Mouse (Mus musculus) heart, postnatal 10 days (tissue): ENCODE measurements around the gene Cald1. TPM values are rescaled to one million over a fixed set of nuclear protein-coding genes. Genes with fewer than 3 reads are reported as not detected.

Source experiments
- DNase-seq, 2 experiments: peaks; one replicate each; pipeline ENCODE4 v3.0.0; 2021
- intact Hi-C: fragments of 180-260 bp; cut with DNase I; formaldehyde crosslinking; loops from one replicate; pipeline ENCODE4 v1.15.1; 2025
- total RNA-seq, 2 experiments: library from RNA; stranded (reverse); gene quantifications; 2 replicates each; pipeline ENCODE4 v1.2.3; 2021

Cald1 gene
- total RNA-seq, 2 experiments from 2014 or later = 88.0 to 92.1 TPM

DNA sequence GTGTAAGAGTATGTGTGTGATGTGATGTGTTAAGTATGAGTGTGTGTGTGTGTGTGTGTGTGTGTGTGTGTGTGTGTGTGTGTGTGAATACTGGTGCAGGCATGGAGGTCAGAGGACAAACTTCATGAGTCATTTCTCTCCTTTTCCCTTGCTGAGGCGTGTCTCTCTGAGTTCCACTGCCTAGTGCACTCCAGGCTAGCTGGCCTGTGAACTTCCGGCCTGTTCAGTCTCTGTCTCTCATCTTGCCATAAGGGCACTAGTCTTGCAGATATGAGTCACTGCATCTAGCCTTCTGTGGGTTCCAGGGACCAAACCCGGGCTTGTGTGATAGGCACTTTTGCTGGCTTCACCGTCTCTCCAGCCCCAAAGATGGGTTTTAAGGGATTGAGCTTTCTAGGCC is 114.9 kb downstream of the Cald1 start:
- no peak for DNase-seq
- intact Hi-C loops = no loop called here

DNA sequence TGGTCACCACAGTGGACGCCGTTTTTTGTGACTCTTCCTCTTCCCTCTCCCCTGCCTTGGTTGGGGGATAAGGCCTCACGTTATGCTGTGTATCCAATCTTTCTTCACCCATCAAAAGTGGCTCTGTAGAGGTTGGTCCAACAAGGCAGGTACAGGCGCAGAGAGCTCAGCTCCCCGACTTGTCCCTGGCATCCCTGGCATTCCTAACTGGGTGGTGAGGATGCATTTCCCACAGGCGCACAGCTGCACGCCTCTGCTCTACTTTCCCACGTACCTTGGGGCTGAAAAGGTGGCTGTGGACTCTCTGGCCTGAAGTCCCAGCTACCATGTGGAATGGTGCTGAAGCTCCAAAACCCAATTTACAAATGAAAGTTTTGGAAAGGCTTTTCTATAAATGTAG is 115.5 kb downstream of the Cald1 start:
- DNase-seq = no peak
- intact Hi-C loops = no loop called here

DNA sequence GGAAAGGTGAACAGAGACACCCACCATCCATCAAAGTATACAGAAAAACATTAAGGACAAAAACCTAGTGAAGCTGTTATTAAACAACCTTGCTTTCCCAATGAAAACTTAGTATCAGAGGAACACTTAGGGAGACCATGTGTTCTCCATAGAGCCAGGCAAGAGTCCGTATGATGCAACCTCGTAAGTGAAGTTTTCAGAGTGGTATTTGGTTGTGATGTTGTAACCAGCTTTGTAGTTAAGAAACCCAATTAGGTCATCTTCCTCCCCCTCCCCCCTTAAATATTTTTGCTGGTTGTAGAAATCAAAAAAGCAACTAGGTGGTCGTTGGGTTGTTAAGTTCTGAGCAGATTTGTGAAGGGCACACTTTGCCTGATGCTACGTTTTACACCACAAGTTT is 116.3 kb downstream of the Cald1 start:
- intact Hi-C loops = no loop called here

DNA sequence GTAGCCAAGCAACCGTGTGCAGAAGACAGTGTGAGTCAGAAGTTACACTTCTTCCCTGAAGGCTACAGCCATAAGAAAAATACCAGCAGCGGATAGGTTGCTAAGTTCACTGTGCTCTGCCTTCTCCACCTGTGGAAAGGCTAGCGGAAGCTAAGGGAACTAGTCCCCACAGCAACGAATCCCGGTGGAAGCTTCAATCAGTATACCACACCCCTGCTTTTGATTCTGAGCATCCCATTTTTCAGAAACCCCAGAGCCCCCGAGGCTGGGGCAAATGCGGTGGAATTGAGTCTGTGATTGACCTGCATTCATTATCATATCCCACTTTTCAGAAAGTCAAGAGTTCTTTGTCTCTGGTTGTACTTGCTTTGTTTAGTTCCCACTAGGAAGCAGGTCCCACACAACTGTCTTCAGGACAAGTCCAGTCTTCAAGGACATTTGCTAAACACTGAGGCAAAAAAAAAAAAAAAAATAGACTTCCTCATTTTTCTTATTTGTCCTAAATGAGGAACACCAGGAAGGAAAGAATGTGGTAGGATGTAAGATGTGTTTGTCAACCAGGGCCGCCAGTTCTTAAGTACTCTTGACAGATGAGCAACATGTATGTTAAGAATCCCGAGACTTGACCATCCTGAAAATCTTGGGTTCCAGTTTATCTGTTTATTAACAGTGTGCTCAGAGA is 118.0 kb downstream of the Cald1 start:
- no peak for DNase-seq

More for the DNA sequence above, 116.3 kb downstream of the Cald1 start:
- DNase-seq = no peak

DNA sequence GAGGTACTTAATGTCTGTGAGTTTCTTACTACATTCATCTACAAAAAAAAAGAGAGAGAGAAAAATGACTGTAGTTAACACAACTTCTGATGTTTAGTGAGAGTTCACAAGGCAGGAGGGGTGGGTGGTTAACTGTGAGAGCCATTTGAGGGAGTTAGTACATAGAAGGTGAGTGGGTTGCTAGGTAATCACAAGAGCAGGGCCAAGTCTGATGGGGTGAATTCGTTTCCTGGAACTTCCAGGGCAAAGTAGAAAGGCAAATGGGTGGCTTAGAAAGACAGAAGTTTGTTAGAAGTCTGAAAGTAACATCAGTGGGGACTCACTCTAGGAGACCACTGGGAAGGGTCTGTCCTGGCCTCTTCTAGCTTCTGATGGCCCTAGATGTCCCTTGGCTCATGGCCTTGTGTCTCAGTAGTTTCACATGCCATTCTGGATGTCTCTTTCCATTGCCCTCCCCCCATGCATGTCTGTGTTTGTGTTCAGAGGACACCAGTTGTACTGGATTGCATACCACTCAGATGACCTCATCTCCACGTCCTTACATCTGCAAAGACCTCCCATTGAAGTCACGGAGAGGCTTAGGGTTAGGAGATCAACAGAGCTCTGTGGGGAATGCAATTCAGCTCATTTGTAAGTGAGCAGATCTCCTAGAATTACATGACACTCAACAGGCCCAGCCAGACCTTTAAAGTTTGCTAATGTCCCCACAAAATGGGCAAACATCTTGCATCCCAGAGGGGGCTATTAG is 118.8 kb downstream of the Cald1 start:
- intact Hi-C loops = no loop called here
- peak in 1 of 2 experiments; percentile 51 for DNase-seq

More for the DNA sequence above, 118.0 kb downstream of the Cald1 start:
- intact Hi-C loops = no loop called here

DNA sequence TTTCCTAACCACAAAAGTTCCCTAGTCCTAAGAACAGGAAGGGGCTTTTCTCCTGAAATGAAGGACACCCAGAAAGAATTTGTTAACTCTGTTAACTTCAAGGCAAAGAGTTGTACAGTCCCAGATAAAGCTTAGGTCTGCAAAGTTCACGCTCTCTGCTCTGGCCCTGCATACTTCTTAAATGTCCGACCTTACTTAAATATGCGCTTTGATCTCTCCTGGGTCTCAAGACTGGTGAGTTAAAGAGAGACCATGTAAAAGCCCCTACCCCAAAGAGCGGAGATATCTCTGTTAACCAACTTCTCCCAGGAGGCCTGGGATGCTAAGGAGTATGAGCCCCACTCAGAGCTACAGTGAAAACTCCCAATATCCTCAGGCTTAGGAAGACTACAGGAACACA is 119.4 kb downstream of the Cald1 start:
- DNase-seq = no peak
- intact Hi-C loops = no loop called here

DNA sequence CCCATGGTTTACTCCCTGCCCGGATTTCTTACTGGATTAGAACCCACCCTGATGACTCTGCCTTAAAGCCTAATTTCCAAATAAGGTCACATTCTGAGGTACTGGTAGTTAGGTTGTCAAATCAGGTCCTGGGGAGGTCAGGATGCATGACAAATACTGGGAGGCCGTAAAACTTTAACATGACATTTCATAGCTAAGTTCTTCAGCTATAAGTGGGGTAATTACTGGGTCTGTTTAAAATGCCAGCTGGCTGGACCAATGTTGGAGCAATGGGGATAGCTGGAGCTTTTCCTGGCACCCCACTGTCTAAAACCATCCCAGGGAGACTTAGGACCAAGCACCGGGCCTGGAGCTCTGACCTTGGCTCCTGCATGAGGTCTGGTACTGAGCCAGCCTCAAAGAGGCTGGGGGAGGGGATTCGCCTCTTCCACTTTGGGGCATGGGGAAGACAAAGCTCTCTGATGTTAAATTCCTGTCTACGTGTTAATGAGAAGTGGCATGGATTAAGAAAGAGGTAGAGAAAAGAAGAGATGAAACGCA is 120.9 kb downstream of the Cald1 start:
- intact Hi-C loops = no loop called here
- no peak for DNase-seq

DNA sequence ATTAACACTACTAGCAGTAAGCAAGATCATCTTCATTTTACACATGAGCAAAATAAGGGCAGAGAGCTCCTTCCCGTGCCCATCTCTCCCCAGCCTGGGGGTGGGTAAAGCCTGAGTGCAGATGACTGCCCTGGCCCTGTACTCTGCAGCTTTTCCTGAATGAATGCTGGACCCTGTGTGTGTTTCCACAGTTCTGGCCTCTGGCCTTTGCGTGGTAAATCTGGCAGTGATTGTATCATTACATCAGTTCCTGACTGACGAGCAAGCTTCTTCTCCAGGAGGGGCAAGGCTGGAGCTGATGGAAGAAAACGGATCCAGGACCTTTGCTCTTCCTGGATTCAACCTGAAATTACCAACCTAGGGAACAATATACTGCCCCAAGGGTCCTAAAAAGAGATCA is 122.1 kb downstream of the Cald1 start:
- DNase-seq = peak; percentile 50 to 51
- intact Hi-C loops = no loop called here

DNA sequence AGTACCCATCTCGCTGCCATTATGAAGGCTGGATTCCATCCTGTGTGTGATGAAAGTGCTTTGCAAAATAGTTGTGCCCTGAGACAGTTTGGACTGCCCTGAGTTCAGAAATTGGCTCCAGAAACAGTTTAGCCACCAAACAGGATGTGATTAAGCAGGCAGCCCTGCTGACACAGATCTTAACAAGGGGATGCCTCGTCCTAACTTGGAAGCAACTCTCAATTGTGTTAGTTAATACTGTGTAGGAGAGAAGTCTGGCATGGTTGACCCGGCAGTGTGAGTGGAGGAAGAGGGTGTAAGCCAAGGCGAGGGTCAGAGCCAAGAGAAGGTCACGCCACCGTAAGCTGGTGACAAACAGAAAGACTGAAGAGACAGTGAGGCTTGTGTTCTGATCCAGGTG is 123.4 kb downstream of the Cald1 start:
- DNase-seq = peak in 1 of 2 experiments; percentile 35
- intact Hi-C loops = no loop called here

DNA sequence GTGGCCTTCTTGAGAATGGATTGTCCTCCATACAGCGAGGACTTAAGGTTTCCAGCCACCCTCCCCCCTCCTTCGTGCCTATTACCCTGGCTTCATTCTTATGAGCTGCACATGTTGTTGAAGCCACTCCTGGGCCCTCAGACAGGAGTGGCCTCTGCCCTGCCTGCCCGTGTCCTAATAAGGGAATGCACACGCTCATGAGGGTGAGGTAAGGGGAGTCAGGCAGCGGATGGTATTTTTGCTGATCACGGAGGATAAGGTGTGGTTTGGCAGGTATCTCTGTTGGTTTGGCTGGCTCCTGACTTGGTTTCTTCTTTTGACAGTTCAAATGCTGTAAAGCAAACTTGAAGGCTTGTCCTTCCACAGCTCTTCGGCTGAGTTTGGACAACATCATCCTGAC is 124.4 kb downstream of the Cald1 start:
- DNase-seq = no peak
- intact Hi-C loops = no loop called here

DNA sequence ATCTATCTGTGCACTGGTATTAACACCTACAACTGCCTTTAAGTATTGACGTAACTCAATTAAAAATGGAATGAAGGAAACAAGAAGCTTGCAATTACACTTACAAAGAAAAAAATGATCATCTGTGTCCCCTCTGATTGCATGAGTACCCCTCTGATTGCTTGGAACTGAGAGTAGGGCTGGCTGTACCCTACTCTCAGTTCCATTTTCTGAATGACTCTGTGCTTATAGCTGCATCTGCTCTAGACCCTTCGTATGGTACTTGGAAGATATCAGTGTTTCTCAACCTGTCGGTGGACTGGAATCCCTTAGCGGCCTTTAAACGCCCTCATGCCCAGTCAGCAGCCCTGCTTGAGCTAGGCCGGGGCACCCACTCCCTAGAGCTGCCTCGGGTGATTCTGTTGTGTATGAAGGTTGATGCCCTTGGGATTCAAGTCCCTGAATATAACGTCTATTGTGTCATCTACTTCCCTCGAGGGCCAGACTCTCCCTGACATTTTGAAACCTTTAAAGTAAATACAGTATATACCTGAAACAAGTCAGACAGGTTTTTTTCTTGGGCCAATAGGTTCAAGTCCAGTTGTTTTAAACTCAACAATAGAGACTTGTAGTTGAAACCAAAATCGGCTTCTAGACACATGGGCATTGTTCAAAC is 125.1 kb downstream of the Cald1 start:
- intact Hi-C loops = no loop called here
- no peak for DNase-seq

DNA sequence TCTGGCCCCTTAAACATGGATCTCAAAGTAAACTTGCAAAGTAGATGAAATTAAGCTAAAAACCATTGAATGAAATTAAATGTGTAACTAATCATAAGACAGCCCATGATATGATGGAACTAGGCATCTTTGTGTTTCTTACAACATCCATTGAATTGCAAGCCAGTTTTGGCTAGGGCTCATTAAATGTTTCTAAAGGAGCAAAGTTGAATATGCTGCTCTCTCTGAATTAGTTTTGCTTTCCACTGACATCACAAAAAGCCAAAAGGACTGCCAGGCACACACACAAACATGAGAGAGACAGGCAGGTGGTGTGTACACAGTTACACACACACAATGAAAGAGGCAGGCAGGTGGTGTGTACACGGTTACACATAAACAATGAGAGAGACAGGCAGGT is 127.4 kb downstream of the Cald1 start:
- intact Hi-C loops = no loop called here
- no peak for DNase-seq

DNA sequence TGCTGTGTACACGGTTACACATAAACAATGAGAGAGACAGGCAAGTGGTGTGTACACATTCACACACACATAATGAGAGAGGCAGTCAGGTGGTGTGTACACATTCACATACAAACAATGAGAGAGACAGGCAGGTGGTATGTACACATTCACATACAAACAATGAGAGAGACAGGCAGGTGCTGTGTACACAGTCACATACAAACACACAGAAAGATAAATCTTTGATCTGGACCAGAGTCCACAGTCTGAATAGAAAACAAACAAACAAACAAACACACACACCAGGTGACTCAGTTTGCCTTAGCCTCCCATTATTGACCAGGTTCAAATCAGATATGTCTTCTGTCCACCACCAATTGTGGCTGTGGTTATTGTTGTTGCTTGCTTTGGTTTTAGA is 127.8 kb downstream of the Cald1 start:
- intact Hi-C loops = no loop called here

DNA sequence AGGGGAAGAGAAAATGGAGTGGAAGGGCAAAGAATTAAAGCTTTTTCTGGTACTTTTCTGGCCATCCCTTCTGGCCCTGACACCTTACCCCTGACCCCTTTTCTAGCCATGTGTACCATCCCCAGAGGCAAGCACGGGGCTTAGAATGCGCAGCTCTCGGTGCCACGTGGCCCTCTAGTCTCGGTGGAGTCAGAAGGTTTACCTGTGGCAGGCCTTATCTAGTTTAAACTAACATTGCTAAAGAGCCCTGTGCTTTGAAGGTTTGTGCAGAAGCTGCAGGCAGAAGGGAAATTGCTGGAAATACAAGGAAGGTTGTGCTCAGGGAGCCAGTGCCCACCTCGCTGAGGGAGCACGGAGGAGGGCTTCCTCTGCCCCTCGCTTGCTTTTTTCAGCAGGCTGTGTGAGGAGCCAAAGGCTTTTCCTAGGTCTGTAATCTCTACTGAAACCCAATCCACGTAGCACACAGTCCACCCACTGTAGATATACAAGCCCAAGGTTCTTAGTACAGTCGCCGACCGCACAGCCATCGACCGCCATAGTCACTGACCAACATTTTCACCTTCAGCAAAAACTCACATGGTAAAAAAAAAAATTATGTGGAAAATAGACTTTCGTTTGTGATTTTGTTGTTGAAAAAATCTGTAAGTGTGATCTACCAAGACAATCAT is 129.2 kb downstream of the Cald1 start:
- intact Hi-C loops = no loop called here
- DNase-seq = no peak

More for the DNA sequence above, 127.8 kb downstream of the Cald1 start:
- no peak for DNase-seq

DNA sequence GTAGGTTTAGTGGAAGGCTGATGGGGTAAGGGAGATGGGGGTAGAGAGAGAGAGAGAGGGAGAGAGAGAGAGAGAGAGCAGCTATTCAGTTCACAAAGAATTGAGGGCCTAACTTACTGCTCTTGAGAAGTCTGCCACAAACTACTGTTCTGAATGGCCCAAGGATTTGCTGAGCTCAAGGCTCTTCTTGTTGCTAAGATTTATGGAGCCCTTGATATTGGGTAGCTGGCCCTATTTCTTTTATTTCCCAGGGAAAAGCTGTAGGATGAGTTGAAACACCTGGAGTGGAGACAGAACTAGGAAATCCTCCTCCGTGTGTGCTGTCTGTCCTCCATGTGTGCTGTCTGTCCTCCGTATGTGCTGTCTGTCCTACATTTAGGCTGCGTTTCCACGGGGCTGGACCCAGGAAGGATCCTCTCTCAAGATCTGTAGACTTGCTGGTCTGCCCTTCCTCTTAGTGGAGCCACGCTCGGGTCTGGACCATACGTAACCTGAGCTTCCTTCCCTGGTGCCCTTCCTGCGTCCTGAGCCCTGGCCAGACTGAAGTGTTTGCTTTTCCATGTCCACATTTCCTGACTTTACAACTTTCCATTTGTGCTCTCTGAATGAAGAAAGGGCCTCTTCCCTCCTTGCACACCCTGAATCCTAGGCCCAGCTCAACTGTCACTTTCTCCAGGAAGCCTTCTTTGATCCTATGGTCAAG is 131.3 kb downstream of the Cald1 start:
- intact Hi-C loops = no loop called here
- DNase-seq = no peak

DNA sequence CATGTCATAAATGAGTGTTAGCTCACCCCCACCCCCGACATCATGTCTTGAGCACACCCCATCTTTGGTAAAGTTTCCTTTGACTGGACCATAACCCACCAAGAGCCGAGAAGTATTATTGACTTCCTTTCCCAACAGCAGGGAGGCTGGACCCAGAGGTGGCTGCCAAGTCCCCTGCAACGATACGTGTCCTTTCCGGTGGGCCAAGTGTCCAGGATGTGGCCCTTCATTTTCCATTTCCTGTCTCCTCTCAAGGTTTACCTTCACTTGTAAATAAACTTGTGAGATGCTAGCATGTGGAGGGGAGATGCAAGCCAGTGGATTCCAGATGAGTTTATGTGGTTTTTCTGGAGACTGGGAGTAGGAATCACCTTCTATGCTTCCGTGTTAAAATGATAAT is 132.7 kb downstream of the Cald1 start:
- no peak for DNase-seq
- intact Hi-C loops = no loop called here

DNA sequence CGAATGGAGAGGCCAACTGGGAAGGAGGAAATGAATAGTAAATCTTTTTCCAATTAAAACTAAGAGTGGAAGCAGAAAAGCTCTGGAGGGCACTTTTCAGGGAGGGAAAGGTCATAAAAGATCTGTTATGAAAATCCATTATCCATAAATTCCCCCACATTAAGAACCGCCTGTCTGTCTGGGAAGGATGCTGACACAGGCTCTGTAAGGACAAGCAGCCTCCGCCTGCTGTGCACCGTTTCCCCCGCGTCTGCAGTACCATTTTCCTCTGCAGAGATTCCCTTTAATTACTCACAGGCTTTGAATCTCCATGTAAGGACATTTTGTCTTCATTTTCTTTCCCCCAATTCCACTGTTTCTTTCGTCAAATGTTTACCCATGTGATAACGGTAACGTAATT is 133.2 kb downstream of the Cald1 start:
- intact Hi-C loops = no loop called here

DNA sequence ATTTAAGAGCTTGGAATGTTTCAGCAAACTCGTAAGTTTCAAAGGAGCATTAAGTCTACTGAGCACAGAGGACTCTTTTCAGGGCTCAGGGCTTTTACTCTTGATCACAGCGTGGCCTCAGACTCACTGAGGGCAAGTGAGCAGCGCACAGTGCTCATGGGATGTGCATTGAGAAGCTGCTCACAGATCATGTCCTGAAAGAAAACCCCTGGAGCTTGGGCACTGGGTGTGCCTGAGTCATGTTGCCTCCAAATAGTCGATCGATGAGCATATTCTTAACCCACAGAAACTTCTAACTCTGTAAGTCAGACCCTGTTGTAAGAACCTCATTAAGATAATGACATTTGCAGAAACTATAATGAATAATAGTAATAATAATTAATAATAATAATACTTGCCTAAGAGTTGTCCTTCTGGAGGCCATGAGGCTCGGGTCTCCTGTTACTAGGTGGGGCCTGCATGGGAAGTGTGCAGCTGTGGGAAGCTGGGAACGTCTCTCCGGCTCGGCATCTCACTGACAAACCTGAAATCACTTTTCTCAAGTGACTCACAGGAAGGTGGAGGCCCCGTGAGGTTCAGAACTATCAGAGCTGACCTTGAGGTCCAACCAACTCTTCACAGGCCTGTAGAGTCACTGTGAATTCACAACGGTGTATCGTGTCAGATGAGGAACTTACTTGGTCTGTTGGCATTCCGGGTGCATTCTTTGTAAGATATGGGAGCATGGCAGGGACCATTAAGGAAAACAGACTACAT is 136.8 kb downstream of the Cald1 start:
- intact Hi-C loops = no loop called here
- DNase-seq = no peak

More for the DNA sequence above, 133.2 kb downstream of the Cald1 start:
- no peak for DNase-seq

DNA sequence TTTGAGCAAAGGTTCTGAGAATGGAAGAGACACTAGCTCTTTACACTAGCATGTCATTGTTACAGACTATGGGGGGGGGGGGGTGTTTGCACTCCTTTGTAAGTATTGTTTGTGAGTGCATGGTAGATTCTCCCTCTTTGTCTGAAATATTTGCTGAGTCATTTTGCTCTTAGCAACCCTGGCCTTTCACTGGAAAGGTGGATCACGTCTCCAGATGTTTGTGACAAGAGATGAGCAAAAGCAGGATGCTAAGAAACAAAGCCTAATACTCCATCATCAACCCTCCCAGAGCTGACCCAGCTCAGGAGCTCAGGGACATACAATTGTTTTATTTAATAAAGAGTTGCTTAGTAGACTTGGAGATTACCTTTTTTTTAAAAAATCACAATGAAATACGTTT is 138.6 kb downstream of the Cald1 start:
- no peak for DNase-seq
- intact Hi-C loops = no loop called here

DNA sequence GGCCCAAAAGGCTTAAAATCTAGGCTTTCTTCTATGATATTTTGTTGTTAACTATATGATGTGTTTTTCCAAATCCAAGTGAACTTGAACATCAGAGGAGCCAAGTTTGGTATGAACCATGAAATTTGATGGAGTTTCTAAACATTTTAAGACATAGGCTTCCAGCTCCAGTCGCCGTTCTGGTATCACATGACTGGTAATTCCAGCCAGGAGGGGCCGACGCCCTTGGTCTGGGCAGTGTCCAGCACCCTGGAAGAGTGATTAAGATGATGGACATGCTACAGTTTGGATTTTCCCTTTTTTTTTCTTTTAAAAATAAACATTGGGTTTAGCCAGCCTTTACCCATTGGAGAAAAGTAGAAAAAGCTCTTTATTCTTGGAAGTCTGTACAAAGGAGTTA is 145.6 kb downstream of the Cald1 start:
- DNase-seq = no peak
- intact Hi-C loops = no loop called here
